ENCODE assay signal across 8 mouse cellular contexts in the genomic region with DNA sequence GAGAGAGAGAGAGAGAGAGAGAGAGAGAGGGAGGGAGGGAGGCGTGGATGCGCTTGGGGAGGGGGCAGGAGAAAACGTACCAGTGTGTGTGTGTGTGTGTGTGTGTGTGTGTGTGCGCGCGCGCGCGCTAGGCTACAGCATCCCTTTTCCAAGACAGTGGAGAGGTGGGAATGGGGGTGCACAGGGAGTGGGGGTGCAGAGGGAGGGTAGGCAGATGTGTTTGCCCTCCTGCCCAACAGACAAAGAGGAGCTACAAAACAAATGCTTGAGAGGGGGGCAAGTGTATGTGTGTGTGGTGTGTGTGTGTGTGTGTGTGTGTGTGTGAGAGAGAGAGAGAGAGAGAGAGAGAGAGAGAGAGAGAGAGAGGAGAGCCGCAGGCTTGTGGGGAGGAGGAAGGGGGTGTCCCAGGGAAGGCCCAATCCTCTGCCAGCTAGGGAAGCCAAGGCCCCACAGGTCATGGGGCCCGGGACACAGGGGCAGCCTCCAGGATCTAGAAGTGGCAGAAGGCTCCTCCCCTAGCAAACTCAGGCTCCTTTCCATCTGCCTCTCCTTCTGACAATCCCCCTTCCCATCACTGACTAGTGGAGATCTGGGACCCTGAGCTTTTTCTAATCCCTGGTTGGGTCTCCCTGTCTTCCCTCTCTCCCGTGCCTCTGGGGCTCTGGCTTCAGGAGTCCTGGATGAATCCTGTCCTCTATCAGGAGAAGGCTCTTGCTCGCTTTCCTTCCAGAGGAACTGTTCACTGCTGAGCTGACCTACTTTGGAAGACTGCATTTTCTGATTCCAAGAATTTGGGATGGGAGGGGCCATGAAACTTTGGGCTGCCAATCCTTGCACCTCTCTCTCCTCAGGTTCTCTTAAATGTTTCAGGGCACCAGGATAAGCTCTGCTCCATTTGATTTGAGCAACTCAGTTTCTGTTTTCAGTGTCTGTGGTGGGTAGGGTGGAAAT. TPM values are rescaled to one million over a fixed set of nuclear protein-coding genes. Genes with fewer than 3 reads are reported as not detected.
DNase-seq lines count a peak whose midpoint lies in the region; ATAC-seq and TF ChIP-seq lines count a peak whose summit lies in the region.

No protein-coding gene starts in this region.

- no peak for TF ChIP-seq POLR2A in kidney, adult 2 months (IDR thresholded peaks at IDR 0.05; ENCODE audit: low read depth, low read length)

- peak; percentile 31 for DNase-seq in gastrocnemius, postnatal 10 days
- no peak for DNase-seq in gastrocnemius, postnatal 36 days
- DNase-seq in embryo, embryonic 10 days (ENCODE audit: low spot score): peak; percentile 62
- peak; percentile 61 for DNase-seq in kidney, adult 2 months
- no peak for DNase-seq in natural killer cell, adult 2 months (ENCODE audit: low spot score in 2 of 2)

- ATAC-seq in heart, embryonic 11.5 days (replicated peaks; ENCODE audit: insufficient number of reproducible peaks, low FRiP score, low TSS enrichment): 0 out of 2 replicates have a peak, but pooled peaks have one; percentile 24
- ATAC-seq in liver, embryonic 12.5 days: peak; percentile 50
- peak; percentile 86 for ATAC-seq in neural tube, embryonic 13.5 days (ENCODE audit: low read depth)

- peak overlapping the region; percentile 50 for H3K4me3 ChIP-seq in heart, embryonic 11.5 days (ENCODE audit: low read depth, low read length)
- H3K4me3 ChIP-seq in kidney, adult 2 months (ENCODE audit: insufficient read depth, low read depth, low read length): peak overlapping the region; percentile 35; the same call in 1 of the 2 replicates
- H3K4me3 ChIP-seq in liver, embryonic 12.5 days: peak overlapping the region; percentile 57
- peak overlapping the region; percentile 57 for H3K4me3 ChIP-seq in neural tube, embryonic 13.5 days

- peak overlapping the region; percentile 43; the same call in 1 of the 2 replicates for H3K9ac ChIP-seq in heart, embryonic 11.5 days (ENCODE audit: low read depth, low read length)
- H3K9ac ChIP-seq in liver, embryonic 12.5 days: peak overlapping the region; percentile 60
- H3K9ac ChIP-seq in neural tube, embryonic 13.5 days: peak overlapping the region; percentile 84

- H3K36me3 ChIP-seq in heart, embryonic 11.5 days (ENCODE audit: control insufficient read depth, insufficient read depth, low read length): no peaks in the 10 kb centered on the region
- no peaks in the 10 kb centered on the region for H3K36me3 ChIP-seq in kidney, adult 2 months (ENCODE audit: control insufficient read depth, insufficient read depth, low read length)
- no peaks in the 10 kb centered on the region for H3K36me3 ChIP-seq in liver, embryonic 12.5 days
- H3K36me3 ChIP-seq in neural tube, embryonic 13.5 days: peaks cover 14% of the 10 kb centered on the region

- no peak for TF ChIP-seq CTCF in kidney, adult 2 months (conservative IDR thresholded peaks at IDR 0.05; ENCODE audit: insufficient read depth, insufficient read length, low read depth, low read length)

- peak overlapping the region; percentile 88 for H3K4me2 ChIP-seq in heart, embryonic 11.5 days
- peak overlapping the region; percentile 78 for H3K4me2 ChIP-seq in liver, embryonic 12.5 days
- peak overlapping the region; percentile 74 for H3K4me2 ChIP-seq in neural tube, embryonic 13.5 days

- H3K27me3 ChIP-seq in heart, embryonic 11.5 days (ENCODE audit: control insufficient read depth, insufficient read depth, low read length): no peaks in the 10 kb centered on the region; the same call in 1 of the 2 replicates
- no peaks in the 10 kb centered on the region for H3K27me3 ChIP-seq in kidney, adult 2 months (replicated peaks; ENCODE audit: control insufficient read depth, insufficient read depth, low read length)
- peaks cover 63% of the 10 kb centered on the region for H3K27me3 ChIP-seq in liver, embryonic 12.5 days (replicated peaks)
- H3K27me3 ChIP-seq in neural tube, embryonic 13.5 days: no peaks in the 10 kb centered on the region

- intact Hi-C loops in gastrocnemius, postnatal 36 days (cut with DNase I): no loop called here

- H3K4me1 ChIP-seq in heart, embryonic 11.5 days (ENCODE audit: control insufficient read depth, insufficient read depth, low read length): peaks cover 13% of the 10 kb centered on the region
- H3K4me1 ChIP-seq in kidney, adult 2 months (ENCODE audit: control insufficient read depth, insufficient read depth, low read length): peaks cover 8% of the 10 kb centered on the region
- H3K4me1 ChIP-seq in liver, embryonic 12.5 days: peaks cover 31% of the 10 kb centered on the region
- H3K4me1 ChIP-seq in neural tube, embryonic 13.5 days (replicated peaks): peaks cover 46% of the 10 kb centered on the region

- no peak overlapping the region for H3K27ac ChIP-seq in heart, embryonic 11.5 days (ENCODE audit: low read depth, low read length)
- H3K27ac ChIP-seq in kidney, adult 2 months (ENCODE audit: insufficient read depth, low read depth, low read length): no peak overlapping the region
- no peak overlapping the region; the same call in 1 of the 2 replicates for H3K27ac ChIP-seq in liver, embryonic 12.5 days
- peak overlapping the region; percentile 96 for H3K27ac ChIP-seq in neural tube, embryonic 13.5 days (replicated peaks)

- no peaks in the 10 kb centered on the region for H3K9me3 ChIP-seq in heart, embryonic 11.5 days (replicated peaks; ENCODE audit: control insufficient read depth, low read length)
- H3K9me3 ChIP-seq in liver, embryonic 12.5 days (replicated peaks): no peaks in the 10 kb centered on the region
- H3K9me3 ChIP-seq in neural tube, embryonic 13.5 days: no peaks in the 10 kb centered on the region

- WGBS in heart, embryonic 11.5 days (ENCODE audit: insufficient replicate concordance): 9% methylated on average over 9 of the region's 13 CpGs
- 15% methylated on average over 13 of the region's 13 CpGs for WGBS in kidney, adult 2 months
- 15% methylated on average over 12 of the region's 13 CpGs for WGBS in liver, embryonic 12.5 days (ENCODE audit: insufficient replicate concordance)
- 7% methylated on average over 11 of the region's 13 CpGs for WGBS in neural tube, embryonic 13.5 days

RNA-seq across cellular contexts. Expression of a gene that starts 0.6 kb away (rescaled TPM):
- total RNA-seq in gastrocnemius, postnatal 10 days (2021): under 1 TPM; 0.54 to 0.63 TPM
- under 1 TPM; 0.26 to 0.69 TPM for total RNA-seq in gastrocnemius, postnatal 36 days (2021)
- 1.9 and 2.3 TPM in 2 replicates for polyA plus RNA-seq in heart, embryonic 11.5 days (2014; fragmentation: Nextera tagmentation; extraction: Ambion mirVana)
- 2.9 and 3.2 TPM in 2 replicates for polyA plus RNA-seq in kidney, adult 2 months (2012; rRNA removed)
- 0.41 and 0.42 TPM in 2 replicates for polyA plus RNA-seq in liver, embryonic 12.5 days (2016; fragmentation: Nextera tagmentation; extraction: Ambion mirVana)
- 12.1 and 13.2 TPM in 2 replicates for polyA plus RNA-seq in neural tube, embryonic 13.5 days (2015; fragmentation: Nextera tagmentation; extraction: Ambion mirVana)

RNA-seq across cellular contexts. Expression of a gene that starts 19.9 kb away (rescaled TPM):
- total RNA-seq in gastrocnemius, postnatal 10 days (2021): 100 to 1,000 TPM; 637 to 651 TPM
- 100 to 1,000 TPM; 289 to 338 TPM for total RNA-seq in gastrocnemius, postnatal 36 days (2021)
- polyA plus RNA-seq in heart, embryonic 11.5 days (2014; fragmentation: Nextera tagmentation; extraction: Ambion mirVana): 551 and 604 TPM in 2 replicates
- polyA plus RNA-seq in kidney, adult 2 months (2012; rRNA removed): 520 and 798 TPM in 2 replicates
- 555 and 561 TPM in 2 replicates for polyA plus RNA-seq in liver, embryonic 12.5 days (2016; fragmentation: Nextera tagmentation; extraction: Ambion mirVana)
- 407 and 470 TPM in 2 replicates for polyA plus RNA-seq in neural tube, embryonic 13.5 days (2015; fragmentation: Nextera tagmentation; extraction: Ambion mirVana)

RNA-seq across cellular contexts. Expression of a gene that starts 27.5 kb away (rescaled TPM):
- 10 to 100 TPM in 1 of 2 experiments, 1 to 10 TPM in 1; 9.3 to 11.0 TPM for total RNA-seq in gastrocnemius, postnatal 10 days (2021)
- total RNA-seq in gastrocnemius, postnatal 36 days (2021): 10 to 100 TPM; 19.4 to 20.3 TPM
- polyA plus RNA-seq in heart, embryonic 11.5 days (2014; fragmentation: Nextera tagmentation; extraction: Ambion mirVana): 11.1 and 12.4 TPM in 2 replicates
- 76.3 and 84.1 TPM in 2 replicates for polyA plus RNA-seq in kidney, adult 2 months (2012; rRNA removed)
- 10.4 and 10.5 TPM in 2 replicates for polyA plus RNA-seq in liver, embryonic 12.5 days (2016; fragmentation: Nextera tagmentation; extraction: Ambion mirVana)
- 17.3 and 17.5 TPM in 2 replicates for polyA plus RNA-seq in neural tube, embryonic 13.5 days (2015; fragmentation: Nextera tagmentation; extraction: Ambion mirVana)

RNA-seq across cellular contexts. Expression of a gene that starts 49.6 kb away (rescaled TPM):
- total RNA-seq in gastrocnemius, postnatal 10 days (2021): 10 to 100 TPM; 82.7 to 83.2 TPM
- total RNA-seq in gastrocnemius, postnatal 36 days (2021): 10 to 100 TPM; 80.4 to 90.1 TPM
- polyA plus RNA-seq in heart, embryonic 11.5 days (2014; fragmentation: Nextera tagmentation; extraction: Ambion mirVana): 51.3 and 64.5 TPM in 2 replicates
- 101 and 111 TPM in 2 replicates for polyA plus RNA-seq in kidney, adult 2 months (2012; rRNA removed)
- 34.2 and 34.7 TPM in 2 replicates for polyA plus RNA-seq in liver, embryonic 12.5 days (2016; fragmentation: Nextera tagmentation; extraction: Ambion mirVana)
- 103 and 104 TPM in 2 replicates for polyA plus RNA-seq in neural tube, embryonic 13.5 days (2015; fragmentation: Nextera tagmentation; extraction: Ambion mirVana)

RNA-seq across cellular contexts. Expression of a gene that starts 57.0 kb away (rescaled TPM):
- 1 to 10 TPM; 7.7 to 9.0 TPM for total RNA-seq in gastrocnemius, postnatal 10 days (2021)
- 1 to 10 TPM; 2.1 to 4.6 TPM for total RNA-seq in gastrocnemius, postnatal 36 days (2021)
- polyA plus RNA-seq in heart, embryonic 11.5 days (2014; fragmentation: Nextera tagmentation; extraction: Ambion mirVana): 5.8 and 9.1 TPM in 2 replicates
- 26.9 and 30.2 TPM in 2 replicates for polyA plus RNA-seq in kidney, adult 2 months (2012; rRNA removed)
- 1.8 TPM in 2 replicates for polyA plus RNA-seq in liver, embryonic 12.5 days (2016; fragmentation: Nextera tagmentation; extraction: Ambion mirVana)
- 9.5 and 9.9 TPM in 2 replicates for polyA plus RNA-seq in neural tube, embryonic 13.5 days (2015; fragmentation: Nextera tagmentation; extraction: Ambion mirVana)

Comparison
In these comparisons a context has a peak if more than half of its experiments do, and no peak if none do; other contexts are left out.
1. DNase-seq: peak in gastrocnemius, postnatal 10 days (single experiment), embryo, embryonic 10 days (single experiment) and kidney, adult 2 months (single experiment); none in gastrocnemius, postnatal 36 days (0 of 2) and natural killer cell, adult 2 months (0 of 2).
2. ATAC-seq: peak in every context shown above with its lines; median percentile 86 in neural tube, embryonic 13.5 days; 50 in liver, embryonic 12.5 days; 24 in heart, embryonic 11.5 days.
3. Peak in every context shown above with its lines, with median percentiles within 50 percentile points of each other: H3K4me2 ChIP-seq, H3K4me3 ChIP-seq and H3K9ac ChIP-seq.